Mouse (Mus musculus) cerebellum, adult 2 months (tissue): ENCODE data around the gene Cd7.

Experiments used
- CTCF ChIP-seq: fragments of 200-500 bp; IDR thresholded peaks from 2 replicates; pipeline ENCODE4 v1.5.1; 2011; ENCODE audit warnings: low read depth, mild to moderate bottlenecking, control low read depth, low read length, moderate library complexity, borderline replicate concordance; ENCODE audit not compliant: insufficient read depth
- POLR2A ChIP-seq: fragments of 200-500 bp; IDR thresholded peaks from 2 replicates; pipeline ENCODE4 v1.6.1; 2011; ENCODE audit warnings: low read length, control low read depth, borderline replicate concordance; ENCODE audit not compliant: insufficient read depth

DNA sequence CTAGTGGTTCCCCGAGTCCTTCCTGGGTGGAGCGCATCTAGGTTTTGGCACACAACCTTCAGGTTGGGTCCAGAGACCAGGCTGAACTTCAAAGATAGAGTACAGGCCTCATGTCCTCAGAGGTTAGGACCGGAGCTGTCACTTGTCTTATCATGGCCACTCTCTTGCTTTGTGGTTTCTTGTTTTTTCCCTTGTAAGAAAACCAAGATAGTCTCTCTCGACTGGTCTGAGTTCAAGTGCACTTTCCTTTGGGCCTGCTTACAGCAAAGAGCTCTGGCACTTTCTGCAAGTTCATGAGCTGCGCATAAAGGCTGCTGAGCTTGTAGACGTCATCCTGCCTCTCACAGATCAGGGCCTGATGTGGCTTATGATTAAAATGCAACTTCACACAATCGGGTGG lies 12.0 kb downstream of the Cd7 start:
- TF ChIP-seq CTCF (no peak), POLR2A (no peak)
